Mouse (Mus musculus): Measurements from ENCODE around the gene Tmem184b. TPM values are rescaled to one million over a fixed set of nuclear protein-coding genes. Genes with fewer than 3 reads are reported as not detected.

The Tmem184b gene
- total and polyA plus RNA-seq, 3 experiments = 1.9 to 13.8 (median 11.3) TPM

GRCm38 (mm10) chr15:79425516-79425915 is 22.1 kb upstream of the Tmem184b start:
- Histone ChIP-seq H3K4me1 (ENCODE audit: insufficient read depth, low read depth, low read length) (no peaks in the 10 kb centered on the region), H3K27me3 (ENCODE audit: insufficient read depth, low read length) (peaks cover 20% of the 10 kb centered on the region; the same call in 1 of the 2 replicates), H3K4me3 (ENCODE audit: low read depth, low read length) (no peak overlapping the region), H3K36me3 (replicated peaks) (no peaks in the 10 kb centered on the region), H3K9me3 (replicated peaks) (no peaks in the 10 kb centered on the region)
- ATAC-seq (ENCODE audit: extremely low read depth, insufficient number of reproducible peaks, low FRiP score, poor library complexity, severe bottlenecking) (no peak), DNase-seq (ENCODE audit: low spot score) (no peak)
- TF ChIP-seq CTCF (IDR thresholded peaks at IDR 0.05; ENCODE audit: low read depth, low read length) (no peak), POLR2AphosphoS5 (IDR thresholded peaks at IDR 0.05; ENCODE audit: insufficient replicate concordance, low read depth, low read length) (no peak), GATA1 (IDR thresholded peaks at IDR 0.05; ENCODE audit: borderline replicate concordance, low read length) (no peak), TAL1 (conservative IDR thresholded peaks at IDR 0.05; ENCODE audit: low read depth, low read length) (no peak), GATA2 (IDR thresholded peaks at IDR 0.05; ENCODE audit: borderline replicate concordance, low read depth, low read length) (no peak)

GRCm38 (mm10) chr15:79424602-79425001 is 21.2 kb upstream of the Tmem184b start:
- Histone ChIP-seq H3K4me3 (ENCODE audit: low read depth, low read length) (no peak overlapping the region), H3K9me3 (replicated peaks) (no peaks in the 10 kb centered on the region), H3K27me3 (ENCODE audit: insufficient read depth, low read length) (peaks cover 26% of the 10 kb centered on the region), H3K4me1 (ENCODE audit: insufficient read depth, low read depth, low read length) (no peaks in the 10 kb centered on the region), H3K36me3 (replicated peaks) (no peaks in the 10 kb centered on the region)
- TF ChIP-seq TAL1 (conservative IDR thresholded peaks at IDR 0.05; ENCODE audit: low read depth, low read length) = no peak
- no peak for TF ChIP-seq POLR2AphosphoS5 (IDR thresholded peaks at IDR 0.05; ENCODE audit: insufficient replicate concordance, low read depth, low read length)
- no peak for TF ChIP-seq CTCF (IDR thresholded peaks at IDR 0.05; ENCODE audit: low read depth, low read length)
- TF ChIP-seq GATA2 (IDR thresholded peaks at IDR 0.05; ENCODE audit: borderline replicate concordance, low read depth, low read length) = no peak
- no peak for TF ChIP-seq GATA1 (IDR thresholded peaks at IDR 0.05; ENCODE audit: borderline replicate concordance, low read length)
- ATAC-seq (ENCODE audit: extremely low read depth, insufficient number of reproducible peaks, low FRiP score, poor library complexity, severe bottlenecking) (no peak), DNase-seq (ENCODE audit: low spot score) (no peak)

- H3K36me3 ChIP-seq (replicated peaks) = no peaks in the 10 kb centered on the region
- ATAC-seq (ENCODE audit: extremely low read depth, insufficient number of reproducible peaks, low FRiP score, poor library complexity, severe bottlenecking) (no peak), DNase-seq (ENCODE audit: low spot score) (no peak)
- H3K27me3 ChIP-seq (ENCODE audit: insufficient read depth, low read length) = peaks cover 29% of the 10 kb centered on the region
- TF ChIP-seq CTCF (IDR thresholded peaks at IDR 0.05; ENCODE audit: low read depth, low read length) = no peak
- no peak for TF ChIP-seq GATA2 (IDR thresholded peaks at IDR 0.05; ENCODE audit: borderline replicate concordance, low read depth, low read length)
- TF ChIP-seq TAL1 (conservative IDR thresholded peaks at IDR 0.05; ENCODE audit: low read depth, low read length) = no peak
- no peak for TF ChIP-seq GATA1 (IDR thresholded peaks at IDR 0.05; ENCODE audit: borderline replicate concordance, low read length)
- TF ChIP-seq POLR2AphosphoS5 (IDR thresholded peaks at IDR 0.05; ENCODE audit: insufficient replicate concordance, low read depth, low read length) = no peak
- no peaks in the 10 kb centered on the region for H3K4me1 ChIP-seq (ENCODE audit: insufficient read depth, low read depth, low read length)
- no peaks in the 10 kb centered on the region for H3K9me3 ChIP-seq (replicated peaks)
- no peak overlapping the region for H3K4me3 ChIP-seq (ENCODE audit: low read depth, low read length)
These were observed 19.4 kb upstream of the Tmem184b start for GRCm38 (mm10) chr15:79422715-79423243.

GRCm38 (mm10) chr15:79418677-79419076 is 15.3 kb upstream of the Tmem184b start:
- H3K9me3 ChIP-seq (replicated peaks) = no peaks in the 10 kb centered on the region
- H3K4me3 ChIP-seq (ENCODE audit: low read depth, low read length) = no peak overlapping the region
- ATAC-seq (ENCODE audit: extremely low read depth, insufficient number of reproducible peaks, low FRiP score, poor library complexity, severe bottlenecking) (no peak), DNase-seq (ENCODE audit: low spot score) (no peak)
- peaks cover 18% of the 10 kb centered on the region for H3K27me3 ChIP-seq (ENCODE audit: insufficient read depth, low read length)
- H3K36me3 ChIP-seq (replicated peaks) = no peaks in the 10 kb centered on the region
- peaks cover 9% of the 10 kb centered on the region for H3K4me1 ChIP-seq (ENCODE audit: insufficient read depth, low read depth, low read length)
- TF ChIP-seq POLR2AphosphoS5 (IDR thresholded peaks at IDR 0.05; ENCODE audit: insufficient replicate concordance, low read depth, low read length) = no peak
- TF ChIP-seq CTCF (IDR thresholded peaks at IDR 0.05; ENCODE audit: low read depth, low read length) = no peak
- no peak for TF ChIP-seq GATA1 (IDR thresholded peaks at IDR 0.05; ENCODE audit: borderline replicate concordance, low read length)
- TF ChIP-seq GATA2 (IDR thresholded peaks at IDR 0.05; ENCODE audit: borderline replicate concordance, low read depth, low read length) = no peak
- no peak for TF ChIP-seq TAL1 (conservative IDR thresholded peaks at IDR 0.05; ENCODE audit: low read depth, low read length)

- peaks cover 12% of the 10 kb centered on the region for H3K4me1 ChIP-seq (ENCODE audit: insufficient read depth, low read depth, low read length)
- TF ChIP-seq POLR2AphosphoS5 (IDR thresholded peaks at IDR 0.05; ENCODE audit: insufficient replicate concordance, low read depth, low read length) (no peak), GATA1 (IDR thresholded peaks at IDR 0.05; ENCODE audit: borderline replicate concordance, low read length) (no peak), GATA2 (IDR thresholded peaks at IDR 0.05; ENCODE audit: borderline replicate concordance, low read depth, low read length) (no peak), TAL1 (conservative IDR thresholded peaks at IDR 0.05; ENCODE audit: low read depth, low read length) (no peak), CTCF (IDR thresholded peaks at IDR 0.05; ENCODE audit: low read depth, low read length) (no peak)
- ATAC-seq (ENCODE audit: extremely low read depth, insufficient number of reproducible peaks, low FRiP score, poor library complexity, severe bottlenecking) (no peak), DNase-seq (ENCODE audit: low spot score) (no peak)
- no peaks in the 10 kb centered on the region for H3K9me3 ChIP-seq (replicated peaks)
- H3K27me3 ChIP-seq (ENCODE audit: insufficient read depth, low read length) = peaks cover 18% of the 10 kb centered on the region
- H3K4me3 ChIP-seq (ENCODE audit: low read depth, low read length) = no peak overlapping the region
- no peaks in the 10 kb centered on the region for H3K36me3 ChIP-seq (replicated peaks)
These were observed 14.9 kb upstream of the Tmem184b start for GRCm38 (mm10) chr15:79418265-79418664.

GRCm38 (mm10) chr15:79417379-79417778 is 14.0 kb upstream of the Tmem184b start:
- Histone ChIP-seq H3K4me3 (ENCODE audit: low read depth, low read length) (no peak overlapping the region), H3K27me3 (ENCODE audit: insufficient read depth, low read length) (peaks cover 18% of the 10 kb centered on the region), H3K9me3 (replicated peaks) (no peaks in the 10 kb centered on the region), H3K36me3 (replicated peaks) (no peaks in the 10 kb centered on the region), H3K4me1 (ENCODE audit: insufficient read depth, low read depth, low read length) (peaks cover 12% of the 10 kb centered on the region)
- DNase-seq (ENCODE audit: low spot score) (no peak), ATAC-seq (ENCODE audit: extremely low read depth, insufficient number of reproducible peaks, low FRiP score, poor library complexity, severe bottlenecking) (no peak)
- TF ChIP-seq GATA2 (IDR thresholded peaks at IDR 0.05; ENCODE audit: borderline replicate concordance, low read depth, low read length) = no peak
- no peak for TF ChIP-seq TAL1 (conservative IDR thresholded peaks at IDR 0.05; ENCODE audit: low read depth, low read length)
- no peak for TF ChIP-seq CTCF (IDR thresholded peaks at IDR 0.05; ENCODE audit: low read depth, low read length)
- no peak for TF ChIP-seq POLR2AphosphoS5 (IDR thresholded peaks at IDR 0.05; ENCODE audit: insufficient replicate concordance, low read depth, low read length)
- no peak for TF ChIP-seq GATA1 (IDR thresholded peaks at IDR 0.05; ENCODE audit: borderline replicate concordance, low read length)

Data from G1E (cell line).